Mouse (Mus musculus) kidney, adult 2 months (tissue): Measurements from ENCODE around the gene Muc20. TPM values are rescaled to one million over a fixed set of nuclear protein-coding genes. Genes with fewer than 3 reads are reported as not detected.

ENCODE experiments used
- DNase-seq: peaks from one replicate; pipeline ENCODE4 v3.0.0; 2021
- H3K27ac ChIP-seq: fragments of 200-500 bp; 2 replicates; pipeline ENCODE4 v1.5.1; 2012; ENCODE audit warnings: low read depth, low read length, control low read depth, inconsistent platforms; ENCODE audit not compliant: insufficient read depth
- H3K27me3 ChIP-seq: fragments of 200-500 bp; replicated peaks from 2 replicates; pipeline ENCODE4 v1.6.1; 2012; ENCODE audit warnings: mild to moderate bottlenecking, moderate library complexity, low read length, inconsistent platforms; ENCODE audit not compliant: control insufficient read depth, insufficient read depth
- H3K36me3 ChIP-seq: fragments of 200-500 bp; 2 replicates; pipeline ENCODE4 v1.6.1; 2012; ENCODE audit warnings: mild to moderate bottlenecking, moderate library complexity, low read length, inconsistent platforms; ENCODE audit not compliant: control insufficient read depth, insufficient read depth
- H3K4me1 ChIP-seq: fragments of 200-500 bp; 2 replicates; pipeline ENCODE4 v1.6.1; 2011; ENCODE audit warnings: low read length; ENCODE audit not compliant: control insufficient read depth, insufficient read depth
- H3K4me3 ChIP-seq: fragments of 200-500 bp; 2 replicates; pipeline ENCODE4 v1.5.1; 2011; ENCODE audit warnings: mild to moderate bottlenecking, low read depth, low read length, control low read depth; ENCODE audit not compliant: insufficient read depth
- CTCF ChIP-seq: fragments of 200-500 bp; conservative IDR thresholded peaks from 2 replicates; pipeline ENCODE4 v1.5.1; 2011; ENCODE audit warnings: low read depth, mild to moderate bottlenecking, control low read depth, low read length, moderate library complexity, mixed read lengths; ENCODE audit not compliant: insufficient read depth, insufficient read length
- POLR2A ChIP-seq: fragments of 200-500 bp; IDR thresholded peaks from one replicate; pipeline ENCODE4 v1.6.1; 2011; ENCODE audit warnings: low read depth, low read length, control low read depth
- WGBS: fragments of 180-500 bp; shearing (Covaris S2); methylation state at CpG from one replicate; pipeline ENCODE4 v1.1.7; 2018; 5-methylcytosine and 5-hydroxymethylcytosine counted together
- polyA plus RNA-seq: library from polyadenylated mRNA; depleted of rRNA; stranded (reverse); fragments of >200 nt; gene quantifications from 2 replicates; pipeline ENCODE4 v1.2.3, GENCODE M21; 2012

Muc20 gene
- polyA plus RNA-seq, 1 experiment, result 41.8 TPM

DNA sequence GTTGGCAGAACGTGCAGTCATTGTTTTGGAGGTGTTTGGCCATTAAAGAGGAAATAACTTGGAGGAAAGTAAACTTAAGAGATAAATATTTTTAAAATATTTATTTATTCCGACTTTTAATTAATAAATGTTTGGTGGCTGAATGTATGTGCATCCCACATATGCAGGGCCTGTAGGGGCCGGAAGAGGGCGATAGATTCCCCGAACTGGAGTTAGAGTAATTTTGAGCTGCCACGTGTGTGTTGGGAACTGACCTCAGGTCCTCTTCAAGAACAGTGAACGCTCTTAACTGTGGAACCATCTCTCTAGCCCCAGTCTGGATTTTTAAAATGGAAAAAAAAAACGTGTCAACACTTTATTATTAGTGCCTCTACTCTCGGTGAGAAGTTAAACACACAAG, 16.1 kb upstream of the Muc20 start:
- WGBS, result 53% methylated on average over 9 of the region's 9 CpGs
- Histone ChIP-seq H3K27ac (no peak overlapping the region), H3K4me3 (no peak overlapping the region)

GRCm38 (mm10) chr16:32812888-32813361, 15.7 kb upstream of the Muc20 start:
- WGBS, result under 1% methylated on average over 9 of the region's 9 CpGs
- Histone ChIP-seq H3K4me1 (peaks cover 14% of the 10 kb centered on the region; the same call in 1 of the 2 replicates), H3K27ac (no peak overlapping the region), H3K36me3 (no peaks in the 10 kb centered on the region), H3K4me3 (no peak overlapping the region), H3K27me3 (no peaks in the 10 kb centered on the region)
- TF ChIP-seq CTCF, result peak; percentile 97
- TF ChIP-seq POLR2A, result no peak
- DNase-seq, result peak; percentile 85

More for the DNA sequence above, 16.1 kb upstream of the Muc20 start:
- Histone ChIP-seq H3K27me3 (no peaks in the 10 kb centered on the region), H3K4me1 (peaks cover 14% of the 10 kb centered on the region; the same call in 1 of the 2 replicates), H3K36me3 (no peaks in the 10 kb centered on the region)
- TF ChIP-seq CTCF, result no peak
- no peak for TF ChIP-seq POLR2A
- no peak for DNase-seq

DNA sequence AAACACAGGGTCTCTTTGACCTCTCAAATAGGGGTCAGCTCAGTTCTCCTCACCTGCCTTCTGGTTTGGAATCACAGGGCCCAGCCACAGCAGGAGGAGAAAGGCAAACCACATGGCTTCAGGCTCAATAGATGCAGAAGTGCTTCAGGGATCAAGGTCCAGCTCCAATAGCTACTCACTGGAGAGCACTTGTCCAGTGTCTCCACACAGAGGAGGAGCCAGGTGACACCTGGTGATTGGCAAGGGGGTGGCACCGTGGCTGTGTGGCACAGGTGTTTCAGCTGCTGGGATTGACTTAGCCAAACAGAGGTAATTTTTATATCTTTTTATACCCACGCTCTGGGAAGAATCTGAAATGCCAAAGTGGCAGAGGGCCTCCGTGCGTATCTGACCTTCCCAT, 13.1 kb upstream of the Muc20 start, which contains the start of gene Smbd1:
TSS of gene Smbd1 (minus strand) at position 157 of the 400 bp plus-strand sequence.
- no peak for DNase-seq
- Histone ChIP-seq H3K27me3 (no peaks in the 10 kb centered on the region), H3K27ac (no peak within 1 kb of the TSS), H3K4me1 (peaks cover 10% of the 10 kb centered on the region; the same call in 1 of the 2 replicates), H3K36me3 (no peaks in the 10 kb centered on the region), H3K4me3 (no peak within 1 kb of the TSS)
- TF ChIP-seq CTCF (no peak), POLR2A (no peak)
- WGBS, result 90% methylated on average over 4 of the region's 4 CpGs

DNA sequence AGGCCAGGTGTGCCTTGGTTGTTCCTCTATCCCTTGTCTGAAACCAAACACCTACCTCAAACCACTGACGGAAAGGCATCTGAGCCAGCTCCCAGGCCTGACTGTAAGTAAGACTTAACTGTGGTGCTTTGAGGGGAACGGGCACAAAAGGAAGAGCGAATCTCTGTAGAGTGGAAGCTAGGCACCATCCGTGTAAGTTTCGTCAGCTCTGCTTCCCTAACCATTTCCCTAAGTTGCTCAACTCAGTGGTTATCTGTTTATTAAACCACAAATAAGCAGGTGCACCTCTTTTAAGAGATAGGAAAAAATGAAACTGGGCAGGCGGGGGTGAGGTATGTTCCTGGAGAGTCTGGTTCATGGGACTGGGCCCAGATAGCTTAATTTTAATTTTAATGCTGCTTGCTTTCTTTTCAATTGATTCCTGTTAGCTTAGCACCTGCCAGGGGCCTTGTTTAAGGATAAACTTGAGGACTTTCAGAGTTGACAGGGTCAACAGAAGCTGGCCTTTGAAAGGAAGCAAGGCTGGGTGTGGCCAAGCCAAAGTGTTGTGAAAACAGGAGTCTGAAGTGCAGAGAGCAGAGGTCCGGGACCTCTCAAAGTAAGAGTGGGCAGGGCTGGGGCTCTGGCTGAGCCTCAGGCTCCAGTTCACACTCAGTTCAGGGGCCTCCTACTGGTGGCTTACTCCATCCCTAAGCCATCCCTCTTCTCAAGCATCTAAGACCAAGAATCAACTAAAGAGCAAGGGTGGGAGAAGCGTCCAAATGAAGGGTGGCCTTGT, 10.4 kb upstream of the Muc20 start:
- no peaks in the 10 kb centered on the region for H3K36me3 ChIP-seq
- TF ChIP-seq CTCF, result no peak; the same call in 1 of the 2 replicates
- no peak for TF ChIP-seq POLR2A
- no peaks in the 10 kb centered on the region for H3K27me3 ChIP-seq
- H3K4me1 ChIP-seq, result peaks cover 4% of the 10 kb centered on the region; the same call in 1 of the 2 replicates
- H3K4me3 ChIP-seq, result no peak overlapping the region
- peak; percentile 50 for DNase-seq
- H3K27ac ChIP-seq, result no peak overlapping the region
- 75% methylated on average over 8 of the region's 8 CpGs for WGBS

DNA sequence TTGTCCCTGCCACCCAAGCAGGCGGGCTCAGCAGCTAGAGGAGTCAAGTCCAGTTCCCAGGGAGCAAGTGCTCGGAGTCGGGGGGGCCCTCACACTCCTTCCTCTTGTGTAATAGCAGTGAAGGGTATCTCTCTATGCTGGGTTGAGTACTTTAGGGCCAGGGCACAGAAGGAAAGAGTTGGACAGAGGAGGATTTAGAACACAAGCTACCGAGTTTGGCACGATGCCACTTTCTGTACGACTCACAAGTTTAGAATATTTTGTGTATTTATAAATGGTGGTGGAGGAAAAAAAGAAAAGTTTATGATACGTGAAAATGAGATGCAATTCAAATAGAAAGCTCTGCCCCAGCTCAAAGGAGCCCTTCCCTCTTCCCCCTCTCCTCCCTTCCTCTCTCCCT, 7.9 kb upstream of the Muc20 start:
- 71% methylated on average over 7 of the region's 7 CpGs for WGBS
- Histone ChIP-seq H3K4me1 (peaks cover 4% of the 10 kb centered on the region; the same call in 1 of the 2 replicates), H3K27ac (no peak overlapping the region), H3K27me3 (no peaks in the 10 kb centered on the region), H3K36me3 (no peaks in the 10 kb centered on the region), H3K4me3 (no peak overlapping the region)
- DNase-seq, result no peak
- TF ChIP-seq POLR2A (no peak), CTCF (no peak)

- DNase-seq, result no peak
- peaks cover 4% of the 10 kb centered on the region; the same call in 1 of the 2 replicates for H3K4me1 ChIP-seq
- no peak overlapping the region for H3K27ac ChIP-seq
- WGBS, result 36% methylated on average over 5 of the region's 5 CpGs
- no peak overlapping the region for H3K4me3 ChIP-seq
- H3K36me3 ChIP-seq, result no peaks in the 10 kb centered on the region
- no peaks in the 10 kb centered on the region for H3K27me3 ChIP-seq
- TF ChIP-seq CTCF, result no peak
- TF ChIP-seq POLR2A, result no peak
Measured at GRCm38 (mm10) chr16:32803901-32804300, 6.7 kb upstream of the Muc20 start.

DNA sequence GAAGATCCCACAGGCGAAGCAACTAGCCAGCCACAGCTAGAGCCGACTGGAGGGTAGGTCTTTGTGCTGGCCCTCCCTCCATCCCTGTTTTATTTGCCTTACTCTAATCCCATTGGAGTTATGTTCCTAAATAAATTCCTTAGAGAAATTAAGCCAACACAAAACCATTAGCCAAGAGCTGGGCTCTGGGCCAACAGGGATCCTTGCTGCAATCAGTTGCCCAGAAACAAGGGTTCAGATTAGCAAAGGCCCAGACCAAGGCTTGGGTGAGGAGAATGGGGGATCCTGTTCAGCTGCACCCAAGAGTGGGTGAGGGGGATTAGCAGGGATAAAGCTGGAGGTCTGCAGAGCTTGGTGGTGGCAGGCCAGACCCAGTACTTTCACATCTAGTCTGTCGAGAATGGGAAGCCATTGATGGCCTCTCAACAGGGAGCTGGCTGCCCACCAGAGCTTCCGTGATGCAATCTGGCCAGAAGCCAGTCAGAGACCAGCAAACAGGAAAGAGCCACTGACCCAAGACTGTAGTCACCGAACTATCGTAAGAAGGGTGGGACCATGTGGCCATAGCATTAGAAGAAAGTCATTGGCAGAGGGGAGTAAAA, 6.1 kb upstream of the Muc20 start:
- peaks cover 4% of the 10 kb centered on the region; the same call in 1 of the 2 replicates for H3K4me1 ChIP-seq
- no peaks in the 10 kb centered on the region for H3K27me3 ChIP-seq
- no peak for TF ChIP-seq CTCF
- DNase-seq, result peak; percentile 82
- no peaks in the 10 kb centered on the region for H3K36me3 ChIP-seq
- H3K27ac ChIP-seq, result peak overlapping the region; percentile 43; the same call in 1 of the 2 replicates
- H3K4me3 ChIP-seq, result no peak overlapping the region
- 29% methylated on average over 6 of the region's 6 CpGs for WGBS
